Mouse (Mus musculus) midbrain, embryonic 11.5 days (tissue): ENCODE measurements at regions not wholly inside any gene's neighbourhood (a gene's known extent, or its start where the extent isn't known, plus 50 kb on each side); places are given as distances from the start of the nearest gene placed in this dataset.

Source experiments
- ATAC-seq: fragments of 200-750 bp; cut with Nextera tagmentation; 2 replicates; pipeline ENCODE4 v1.8.0; 2017; ENCODE audit warnings: moderate TSS enrichment, moderate library complexity; ENCODE audit not compliant: low FRiP score
- DNase-seq: peaks from one replicate; pipeline ENCODE4 v3.0.0; 2015; ENCODE audit warnings: low spot score; ENCODE audit errors: missing footprints
- H3K27ac ChIP-seq: fragments of 300-500 bp; sonication (generic); 2 replicates; pipeline ENCODE4 v1.5.1; 2014; ENCODE audit warnings: low read depth, low read length
- H3K27me3 ChIP-seq: fragments of 300-500 bp; sonication (generic); 2 replicates; pipeline ENCODE4 v1.6.1; 2014; ENCODE audit warnings: mild to moderate bottlenecking, low read length, moderate library complexity, mixed read lengths; ENCODE audit not compliant: control insufficient read depth, insufficient read depth
- H3K36me3 ChIP-seq: fragments of 300-500 bp; sonication (generic); 2 replicates; pipeline ENCODE4 v1.6.1; 2014; ENCODE audit warnings: mild to moderate bottlenecking, low read length, moderate library complexity, mixed read lengths; ENCODE audit not compliant: control insufficient read depth, insufficient read depth
- H3K4me1 ChIP-seq: fragments of 300-500 bp; sonication (generic); 2 replicates; pipeline ENCODE4 v1.6.1; 2014; ENCODE audit warnings: low read length; ENCODE audit not compliant: control insufficient read depth, insufficient read depth
- H3K4me2 ChIP-seq: fragments of 300-500 bp; sonication (generic); 2 replicates; pipeline ENCODE4 v1.6.1; 2014; ENCODE audit warnings: mild to moderate bottlenecking, moderate library complexity
- H3K4me3 ChIP-seq: fragments of 300-500 bp; sonication (generic); 2 replicates; pipeline ENCODE4 v1.5.1; 2014; ENCODE audit warnings: low read depth, low read length
- H3K9ac ChIP-seq: fragments of 300-500 bp; sonication (generic); 2 replicates; pipeline ENCODE4 v1.6.1; 2014; ENCODE audit warnings: low read length
- H3K9me3 ChIP-seq: fragments of 300-500 bp; sonication (generic); 2 replicates; pipeline ENCODE4 v1.6.1; 2016; ENCODE audit warnings: low read length; ENCODE audit not compliant: control insufficient read depth
- WGBS: fragments of 180-500 bp; shearing (Covaris S2); extraction: QIAGEN DNeasy Blood & Tissue Kit; methylation state at CpG from one replicate; pipeline ENCODE4 v1.1.7; 2014; 5-methylcytosine and 5-hydroxymethylcytosine counted together

DNA sequence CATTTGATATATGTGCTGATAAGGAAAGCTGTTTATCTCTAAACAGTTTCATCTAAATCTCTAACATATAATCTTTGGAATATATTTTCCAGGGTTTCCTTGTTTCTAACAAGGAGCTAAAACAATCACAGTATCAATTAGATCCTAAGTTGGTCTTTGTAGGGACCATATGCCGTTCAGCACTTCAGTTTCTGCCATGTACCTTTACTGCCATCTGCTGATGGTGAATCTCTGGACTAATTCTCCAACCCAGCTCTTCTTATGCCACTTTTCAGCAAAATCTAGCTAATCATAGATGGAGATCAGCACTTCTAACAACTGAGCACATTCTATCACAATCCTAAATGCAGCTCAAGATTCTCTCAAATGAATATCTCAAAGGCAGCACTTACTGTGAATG lies 370.5 kb downstream of the Phf3 start:
- no peak for ATAC-seq
- WGBS, result 63% methylated on average over 1 of the region's 1 CpGs

DNA sequence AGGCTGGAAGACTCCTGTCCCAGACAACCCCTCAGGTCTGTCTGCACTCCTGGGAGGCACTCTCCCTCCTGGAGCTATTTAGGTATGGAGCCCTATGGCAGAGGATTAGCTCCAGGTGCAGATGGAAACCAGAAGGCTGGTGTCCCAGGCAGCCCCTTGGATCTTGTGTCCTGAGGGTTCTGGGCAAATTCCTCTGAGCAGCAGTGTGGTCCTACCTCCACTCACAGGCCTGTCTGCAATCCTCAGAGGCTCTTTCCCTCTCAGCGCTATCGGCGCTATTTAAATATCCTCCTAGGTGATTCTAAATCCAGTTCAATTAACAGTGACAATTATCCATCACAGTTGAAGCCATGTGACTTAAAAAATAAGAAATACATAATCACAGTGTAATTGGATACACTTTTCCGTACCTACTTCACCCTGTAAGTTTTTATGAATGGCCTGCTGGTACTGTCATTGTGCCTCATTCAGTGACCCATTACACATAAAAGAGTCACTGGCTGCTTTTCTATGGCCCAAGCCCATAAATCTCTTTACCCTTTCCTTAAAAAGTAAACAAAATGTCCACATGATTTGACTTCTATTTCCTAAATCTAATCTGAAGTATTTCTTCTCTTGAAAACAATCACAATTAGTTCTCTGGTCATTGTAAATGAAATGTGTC lies 413.3 kb downstream of the Phf3 start:
- DNase-seq (no peak), ATAC-seq (no peak)
- Histone ChIP-seq H3K27ac (no peak overlapping the region), H3K9ac (no peak overlapping the region), H3K36me3 (no peaks in the 10 kb centered on the region), H3K9me3 (no peaks in the 10 kb centered on the region), H3K4me1 (no peaks in the 10 kb centered on the region), H3K27me3 (no peaks in the 10 kb centered on the region), H3K4me3 (no peak overlapping the region), H3K4me2 (no peak overlapping the region)
- 90% methylated on average over 4 of the region's 4 CpGs for WGBS

More for the DNA sequence above, 370.5 kb downstream of the Phf3 start:
- H3K27ac ChIP-seq, result no peak overlapping the region
- no peaks in the 10 kb centered on the region for H3K27me3 ChIP-seq
- H3K9ac ChIP-seq, result no peak overlapping the region
- no peaks in the 10 kb centered on the region for H3K36me3 ChIP-seq
- DNase-seq, result no peak
- H3K4me3 ChIP-seq, result no peak overlapping the region
- H3K4me1 ChIP-seq, result no peaks in the 10 kb centered on the region
- no peak overlapping the region for H3K4me2 ChIP-seq
- H3K9me3 ChIP-seq, result no peaks in the 10 kb centered on the region

DNA sequence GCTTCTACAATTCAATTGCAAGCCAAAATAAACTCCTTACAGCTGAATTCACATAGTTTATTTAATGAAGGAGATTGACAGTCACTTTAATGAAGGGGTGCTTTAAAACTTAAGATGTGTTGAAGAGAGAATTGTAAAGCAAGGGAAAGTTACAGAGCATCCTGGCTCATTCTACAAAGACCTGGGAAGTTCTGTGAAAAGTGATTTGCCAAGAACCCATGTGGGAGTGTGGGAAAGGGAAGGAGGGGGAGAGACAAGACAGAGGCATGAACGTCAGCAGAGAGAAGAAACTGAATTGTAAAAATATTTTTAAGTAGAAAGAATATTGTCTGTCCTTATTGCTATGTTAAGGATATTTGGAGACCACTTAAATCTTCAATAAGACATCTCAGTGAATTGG lies 435.8 kb downstream of the Phf3 start:
- DNase-seq, result no peak
- 67% methylated on average over 1 of the region's 1 CpGs for WGBS
- Histone ChIP-seq H3K9ac (no peak overlapping the region), H3K9me3 (no peaks in the 10 kb centered on the region), H3K36me3 (no peaks in the 10 kb centered on the region), H3K4me3 (no peak overlapping the region), H3K27me3 (no peaks in the 10 kb centered on the region), H3K4me2 (no peak overlapping the region), H3K27ac (no peak overlapping the region), H3K4me1 (no peaks in the 10 kb centered on the region)
- no peak for ATAC-seq

DNA sequence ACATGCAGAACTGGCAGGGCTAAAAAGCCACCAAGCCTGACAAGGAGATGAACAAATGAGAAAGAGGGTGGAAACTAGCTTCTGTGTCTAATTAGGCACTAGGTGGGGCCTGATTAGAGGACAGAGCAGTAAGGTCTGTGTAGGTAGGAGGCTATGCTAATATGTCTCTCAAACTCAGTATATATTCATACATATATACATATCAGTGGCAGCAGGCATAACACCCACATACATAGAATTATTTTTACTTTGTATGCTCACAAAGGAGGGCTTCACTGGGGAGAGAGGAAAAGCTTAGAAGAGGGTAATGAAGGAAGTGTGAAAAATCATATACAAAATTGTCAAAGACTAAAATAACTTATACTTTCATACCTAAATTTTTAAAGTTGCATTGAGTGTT lies 457.1 kb downstream of the Phf3 start:
- H3K9me3 ChIP-seq, result no peaks in the 10 kb centered on the region
- no peaks in the 10 kb centered on the region for H3K36me3 ChIP-seq
- no peaks in the 10 kb centered on the region for H3K27me3 ChIP-seq
- no peak for ATAC-seq
- H3K4me3 ChIP-seq, result no peak overlapping the region
- H3K9ac ChIP-seq, result no peak overlapping the region
- H3K4me2 ChIP-seq, result no peak overlapping the region
- no peak for DNase-seq
- no peaks in the 10 kb centered on the region for H3K4me1 ChIP-seq
- no peak overlapping the region for H3K27ac ChIP-seq

DNA sequence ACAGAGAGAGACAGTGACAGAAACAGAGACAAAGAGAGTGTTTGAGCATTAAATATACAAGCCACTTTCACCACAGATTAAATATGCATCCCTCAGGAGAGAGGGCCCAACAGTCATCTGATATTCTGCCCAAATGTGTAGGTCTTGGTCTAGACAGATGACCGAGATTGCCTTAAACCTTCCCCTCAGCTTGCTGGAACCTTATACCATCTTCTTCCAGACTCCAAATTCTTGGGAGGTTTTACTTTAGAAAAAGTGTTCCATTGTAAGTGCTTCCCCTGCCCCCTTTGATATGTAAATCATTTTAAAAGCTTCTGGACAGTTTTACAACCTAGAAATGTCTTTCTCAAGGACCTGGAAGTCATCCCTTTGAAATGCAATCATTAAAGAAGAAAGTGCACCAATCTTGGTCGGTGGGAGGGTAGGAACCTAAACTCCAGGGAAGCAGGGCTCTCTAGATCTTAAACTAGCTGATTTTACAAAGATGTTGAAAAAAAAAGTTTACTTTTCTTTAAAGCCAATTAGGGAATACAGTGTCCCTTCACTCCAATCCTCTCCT lies 458.8 kb downstream of the Phf3 start:
- Histone ChIP-seq H3K4me2 (no peak overlapping the region), H3K27me3 (no peaks in the 10 kb centered on the region), H3K27ac (no peak overlapping the region), H3K36me3 (no peaks in the 10 kb centered on the region), H3K9me3 (no peaks in the 10 kb centered on the region), H3K4me3 (no peak overlapping the region), H3K9ac (no peak overlapping the region), H3K4me1 (no peaks in the 10 kb centered on the region)
- 52% methylated on average over 2 of the region's 2 CpGs for WGBS
- ATAC-seq (no peak), DNase-seq (no peak)
